Mouse (Mus musculus): ENCODE results near the gene Tarm1. TPM values are rescaled to one million over a fixed set of nuclear protein-coding genes. Genes with fewer than 3 reads are reported as not detected.

The Tarm1 gene
- total and polyA plus RNA-seq, 2 experiments, result not detected

- Histone ChIP-seq H3K27me3 (ENCODE audit: control insufficient read depth, insufficient read depth, low read length) (no peaks in the 10 kb centered on the region), H3K4me1 (ENCODE audit: control insufficient read depth, insufficient read depth, low read length) (no peaks in the 10 kb centered on the region), H3K9ac (ENCODE audit: low read depth, low read length) (no peak overlapping the region), H3K27ac (replicated peaks; ENCODE audit: insufficient read depth, low read depth, low read length) (no peak overlapping the region), H3K4me3 (ENCODE audit: insufficient read depth, low read depth, low read length) (no peak overlapping the region), H3K36me3 (ENCODE audit: control insufficient read depth, insufficient read depth, low read length) (no peaks in the 10 kb centered on the region), H3K79me2 (ENCODE audit: control insufficient read depth, insufficient read depth, low read length) (no peaks in the 10 kb centered on the region)
- no peak for TF ChIP-seq POLR2A (IDR thresholded peaks at IDR 0.05; ENCODE audit: extremely low read depth, insufficient read depth, low read length)
- TF ChIP-seq CTCF (IDR thresholded peaks at IDR 0.05; ENCODE audit: low read depth, low read length), result no peak
- no peak for DNase-seq (ENCODE audit: extremely low read depth, low read depth, low spot score)
- 81% methylated on average over 11 of the region's 11 CpGs for WGBS
These were observed 62.4 kb downstream of the Tarm1 start for GRCm38 (mm10) chr7:3439984-3440383.

- no peaks in the 10 kb centered on the region for H3K27me3 ChIP-seq (ENCODE audit: control insufficient read depth, insufficient read depth, low read length)
These were observed 64.5 kb downstream of the Tarm1 start for GRCm38 (mm10) chr7:3437941-3438340.

More at GRCm38 (mm10) chr7:3437941-3438340, 64.5 kb downstream of the Tarm1 start:
- no peak for DNase-seq (ENCODE audit: extremely low read depth, low read depth, low spot score)
- TF ChIP-seq POLR2A (IDR thresholded peaks at IDR 0.05; ENCODE audit: extremely low read depth, insufficient read depth, low read length) (no peak), CTCF (IDR thresholded peaks at IDR 0.05; ENCODE audit: low read depth, low read length) (no peak)
- WGBS, result 41% methylated on average over 5 of the region's 5 CpGs
- Histone ChIP-seq H3K4me1 (ENCODE audit: control insufficient read depth, insufficient read depth, low read length) (no peaks in the 10 kb centered on the region), H3K79me2 (ENCODE audit: control insufficient read depth, insufficient read depth, low read length) (no peaks in the 10 kb centered on the region), H3K9ac (ENCODE audit: low read depth, low read length) (no peak overlapping the region), H3K36me3 (ENCODE audit: control insufficient read depth, insufficient read depth, low read length) (no peaks in the 10 kb centered on the region), H3K27ac (replicated peaks; ENCODE audit: insufficient read depth, low read depth, low read length) (no peak overlapping the region), H3K4me3 (ENCODE audit: insufficient read depth, low read depth, low read length) (no peak overlapping the region)

Other genes starting within 250 kb of the Tarm1 start
- 6.6 and 9.6 TPM in 2 replicates for gene Myadm, start 213.5 kb downstream of the Tarm1 start, total RNA-seq (2014; rRNA removed)
- 54.8 and 63.0 TPM in 2 replicates for gene Myadm, start 213.5 kb downstream of the Tarm1 start, polyA plus RNA-seq (2012; rRNA removed)
- under 0.01 and 0.54 TPM in 2 replicates for gene Prkcg, start 213.4 kb downstream of the Tarm1 start, total RNA-seq (2014; rRNA removed)
- 0.19 and 0.26 TPM in 2 replicates for gene Prkcg, start 213.4 kb downstream of the Tarm1 start, polyA plus RNA-seq (2012; rRNA removed)
- gene Cacng7, start 169.7 kb downstream of the Tarm1 start, total RNA-seq (2014; rRNA removed), result 0.13 and 0.37 TPM in 2 replicates
- gene Cacng7, start 169.7 kb downstream of the Tarm1 start, polyA plus RNA-seq (2012; rRNA removed), result 0.29 and 0.86 TPM in 2 replicates
- not detected in 2 replicates for gene Cacng8, start 111.9 kb downstream of the Tarm1 start, total RNA-seq (2014; rRNA removed)
- not detected in 2 replicates for gene Cacng8, start 111.9 kb downstream of the Tarm1 start, polyA plus RNA-seq (2012; rRNA removed)
- 0.18 TPM in 1 of 2 replicates, not detected in the other for gene Cacng6, start 78.4 kb downstream of the Tarm1 start, total RNA-seq (2014; rRNA removed)
- gene Cacng6, start 78.4 kb downstream of the Tarm1 start, polyA plus RNA-seq (2012; rRNA removed), result not detected in 2 replicates
- not detected in 2 replicates for gene Oscar, start 113.5 kb upstream of the Tarm1 start, total RNA-seq (2014; rRNA removed)
- 0.05 TPM in 1 of 2 replicates, not detected in the other for gene Oscar, start 113.5 kb upstream of the Tarm1 start, polyA plus RNA-seq (2012; rRNA removed)
- gene Ndufa3, start 114.7 kb upstream of the Tarm1 start, total RNA-seq (2014; rRNA removed), result 81.8 and 106 TPM in 2 replicates
- gene Ndufa3, start 114.7 kb upstream of the Tarm1 start, polyA plus RNA-seq (2012; rRNA removed), result 380 and 395 TPM in 2 replicates
- 4.3 and 4.8 TPM in 2 replicates for gene Tfpt, start 127.3 kb upstream of the Tarm1 start, total RNA-seq (2014; rRNA removed)
- gene Tfpt, start 127.3 kb upstream of the Tarm1 start, polyA plus RNA-seq (2012; rRNA removed), result 5.2 and 5.7 TPM in 2 replicates
- gene Prpf31, start 127.4 kb upstream of the Tarm1 start, total RNA-seq (2014; rRNA removed), result 7.9 and 9.3 TPM in 2 replicates
- 9.5 and 13.0 TPM in 2 replicates for gene Prpf31, start 127.4 kb upstream of the Tarm1 start, polyA plus RNA-seq (2012; rRNA removed)
- gene Cnot3, start 142.6 kb upstream of the Tarm1 start, total RNA-seq (2014; rRNA removed), result 4.2 and 6.4 TPM in 2 replicates
- 22.3 and 29.3 TPM in 2 replicates for gene Cnot3, start 142.6 kb upstream of the Tarm1 start, polyA plus RNA-seq (2012; rRNA removed)
- gene Leng1, start 163.2 kb upstream of the Tarm1 start, total RNA-seq (2014; rRNA removed), result 4.0 and 5.3 TPM in 2 replicates
- 3.1 and 3.6 TPM in 2 replicates for gene Leng1, start 163.2 kb upstream of the Tarm1 start, polyA plus RNA-seq (2012; rRNA removed)
- 1.8 and 2.6 TPM in 2 replicates for gene Tmc4, start 174.9 kb upstream of the Tarm1 start, total RNA-seq (2014; rRNA removed)
- 3.9 and 8.2 TPM in 2 replicates for gene Tmc4, start 174.9 kb upstream of the Tarm1 start, polyA plus RNA-seq (2012; rRNA removed)
- 33.7 and 37.3 TPM in 2 replicates for gene Tsen34, start 190.2 kb upstream of the Tarm1 start, total RNA-seq (2014; rRNA removed)
- 52.7 and 53.6 TPM in 2 replicates for gene Tsen34, start 190.2 kb upstream of the Tarm1 start, polyA plus RNA-seq (2012; rRNA removed)
- 15.9 and 21.5 TPM in 2 replicates for gene Mboat7, start 190.9 kb upstream of the Tarm1 start, total RNA-seq (2014; rRNA removed)
- 49.3 and 58.3 TPM in 2 replicates for gene Mboat7, start 190.9 kb upstream of the Tarm1 start, polyA plus RNA-seq (2012; rRNA removed)
- gene Rps9, start 201.4 kb upstream of the Tarm1 start, total RNA-seq (2014; rRNA removed), result 1,244 TPM in 2 replicates
- gene Rps9, start 201.4 kb upstream of the Tarm1 start, polyA plus RNA-seq (2012; rRNA removed), result 433 and 505 TPM in 2 replicates
- gene Pirb, start 217.8 kb upstream of the Tarm1 start, total RNA-seq (2014; rRNA removed), result 2.4 and 4.1 TPM in 2 replicates
- 1.6 and 5.1 TPM in 2 replicates for gene Pirb, start 217.8 kb upstream of the Tarm1 start, polyA plus RNA-seq (2012; rRNA removed)